ENCODE assay signal across 8 mouse cellular contexts in genomic region chr1:191527921-191528612, GRCm38 (mm10). TPM values are rescaled to one million over a fixed set of nuclear protein-coding genes. Genes with fewer than 3 reads are reported as not detected.
DNase-seq lines count a peak whose midpoint lies in the region; ATAC-seq and TF ChIP-seq lines count a peak whose summit lies in the region.

No protein-coding gene starts in this region.

- intact Hi-C loops in left cerebral cortex, postnatal 4 days (cut with DNase I) = no loop called here
- intact Hi-C loops in heart, adult 2 months (cut with DNase I) = no loop called here

- ATAC-seq in neural tube, embryonic 15.5 days (ENCODE audit: low FRiP score) = no peak

- H3K79me2 ChIP-seq in heart, adult 2 months (replicated peaks; ENCODE audit: control insufficient read depth, insufficient read depth, low read length) = no peaks in the 10 kb centered on the region
- no peaks in the 10 kb centered on the region for H3K79me2 ChIP-seq in myocyte (ENCODE audit: control insufficient read depth, insufficient read depth)

- DNase-seq in adrenal gland, postnatal 14 days = peak; percentile 50
- DNase-seq in adrenal gland, postnatal 25 days = no peak
- DNase-seq in left cerebral cortex, postnatal 4 days = peak; percentile 13
- no peak for DNase-seq in left cerebral cortex, adult 8-10 months (ENCODE audit: low spot score in 2 of 2)
- peak; percentile 51 to 53 for DNase-seq in heart, adult 2 months
- no peak for DNase-seq in T-cell, adult 2 months (ENCODE audit: low spot score)

- no peak for TF ChIP-seq POLR2A in heart, adult 2 months (IDR thresholded peaks at IDR 0.05; ENCODE audit: insufficient read depth, low read depth, low read length)
- TF ChIP-seq POLR2A in myocyte (IDR thresholded peaks at IDR 0.05; ENCODE audit: insufficient read length, low read depth) = no peak

- H3K4me2 ChIP-seq in myocyte (ENCODE audit: low read depth) = peak overlapping the region; percentile 16
- no peak overlapping the region for H3K4me2 ChIP-seq in neural tube, embryonic 15.5 days

- TF ChIP-seq CTCF in heart, adult 2 months (IDR thresholded peaks at IDR 0.05) = no peak

- WGBS in heart, adult 2 months = 49% methylated on average over 4 of the region's 4 CpGs
- 64% methylated on average over 4 of the region's 4 CpGs for WGBS in neural tube, embryonic 15.5 days

- H3K4me1 ChIP-seq in heart, adult 2 months (ENCODE audit: control insufficient read depth, insufficient read depth, low read length) = no peaks in the 10 kb centered on the region
- H3K4me1 ChIP-seq in neural tube, embryonic 15.5 days = no peaks in the 10 kb centered on the region

- H3K36me3 ChIP-seq in heart, adult 2 months (ENCODE audit: control insufficient read depth, insufficient read depth, low read length) = no peaks in the 10 kb centered on the region
- no peaks in the 10 kb centered on the region for H3K36me3 ChIP-seq in myocyte (ENCODE audit: control insufficient read depth, insufficient read depth)
- H3K36me3 ChIP-seq in neural tube, embryonic 15.5 days = no peaks in the 10 kb centered on the region

- no peak for TF ChIP-seq EP300 in heart, adult 2 months (IDR thresholded peaks at IDR 0.05; ENCODE audit: insufficient read depth, low read depth, low read length)

- no peaks in the 10 kb centered on the region for H3K27me3 ChIP-seq in heart, adult 2 months (ENCODE audit: control insufficient read depth, insufficient read depth, low read length)
- H3K27me3 ChIP-seq in myocyte (ENCODE audit: control insufficient read depth, insufficient read depth, insufficient read length) = no peaks in the 10 kb centered on the region
- H3K27me3 ChIP-seq in neural tube, embryonic 15.5 days (replicated peaks) = no peaks in the 10 kb centered on the region

- no peak overlapping the region for H3ac ChIP-seq in myocyte (ENCODE audit: control insufficient read depth, insufficient read length)

- no peaks in the 10 kb centered on the region for H3K9me3 ChIP-seq in neural tube, embryonic 15.5 days (replicated peaks)

- H3K27ac ChIP-seq in heart, adult 2 months = peak overlapping the region; percentile 40
- H3K27ac ChIP-seq in neural tube, embryonic 15.5 days (replicated peaks) = no peak overlapping the region

- no peak overlapping the region for H3K9ac ChIP-seq in heart, adult 2 months (ENCODE audit: low read depth, low read length)
- H3K9ac ChIP-seq in neural tube, embryonic 15.5 days (replicated peaks) = no peak overlapping the region

- no peak overlapping the region for H3K4me3 ChIP-seq in heart, adult 2 months
- H3K4me3 ChIP-seq in myocyte = no peak overlapping the region
- no peak overlapping the region for H3K4me3 ChIP-seq in neural tube, embryonic 15.5 days (replicated peaks)

TF ChIP-seq in myocyte, 11 proteins besides CTCF, POLR2A, EP300 and RAD21:
- TF ChIP-seq USF1 (IDR thresholded peaks at IDR 0.05; ENCODE audit: low read depth) (no peak), MAX (IDR thresholded peaks at IDR 0.05; ENCODE audit: low read depth) (no peak), TCF3 (IDR thresholded peaks at IDR 0.05; ENCODE audit: insufficient read length, low read depth) (no peak), MYOD1 (IDR thresholded peaks at IDR 0.05; ENCODE audit: control insufficient read depth in 1 of 3, insufficient read length in 2 of 3, low read depth in 2 of 3) (peak in 2 of 3 experiments; percentile 9 to 12)

RNA-seq across cellular contexts. Expression of gene Dtl, which starts 47.3 kb away (rescaled TPM):
- total RNA-seq in adrenal gland, postnatal 14 days (2021) = 6.7 and 7.6 TPM in 2 replicates
- 4.6 and 5.3 TPM in 2 replicates for total RNA-seq in adrenal gland, postnatal 25 days (2021)
- total RNA-seq in left cerebral cortex, postnatal 4 days (2021) = 1 to 10 TPM; 4.2 to 4.9 TPM
- total RNA-seq in left cerebral cortex, adult 8-10 months (2022) = 1 to 10 TPM; 3.9 to 5.9 (median 5.5) TPM
- under 1 TPM; 0.16 to 0.27 TPM for total RNA-seq in heart, adult 2 months (2021)
- polyA plus RNA-seq in heart, adult 2 months (2012; rRNA removed) = 0.06 and 0.29 TPM in 2 replicates
- 1.2 TPM for polyA plus RNA-seq in myocyte (2012; fragmentation: generic; extraction: Trizol)
- polyA plus RNA-seq in neural tube, embryonic 15.5 days (2015; fragmentation: Nextera tagmentation; extraction: Ambion mirVana) = 5.4 and 16.3 TPM in 2 replicates

RNA-seq across cellular contexts. Expression of gene Ints7, which starts 47.4 kb away (rescaled TPM):
- 28.0 and 30.1 TPM in 2 replicates for total RNA-seq in adrenal gland, postnatal 14 days (2021)
- total RNA-seq in adrenal gland, postnatal 25 days (2021) = 28.3 and 43.2 TPM in 2 replicates
- 10 to 100 TPM; 38.6 to 39.5 TPM for total RNA-seq in left cerebral cortex, postnatal 4 days (2021)
- total RNA-seq in left cerebral cortex, adult 8-10 months (2022) = 10 to 100 TPM; 29.0 to 36.4 (median 32.3) TPM
- total RNA-seq in heart, adult 2 months (2021) = 10 to 100 TPM in 1 of 2 experiments, 1 to 10 TPM in 1; 9.5 to 11.2 TPM
- 16.3 and 22.3 TPM in 2 replicates for polyA plus RNA-seq in heart, adult 2 months (2012; rRNA removed)
- polyA plus RNA-seq in myocyte (2012; fragmentation: generic; extraction: Trizol) = 17.5 TPM
- 32.2 and 35.8 TPM in 2 replicates for polyA plus RNA-seq in neural tube, embryonic 15.5 days (2015; fragmentation: Nextera tagmentation; extraction: Ambion mirVana)

Comparison
In these comparisons a context has a peak if more than half of its experiments do, and no peak if none do; other contexts are left out.
1. DNase-seq: peak in adrenal gland, postnatal 14 days (single experiment), left cerebral cortex, postnatal 4 days (single experiment) and heart, adult 2 months (2 of 2); none in adrenal gland, postnatal 25 days (single experiment), left cerebral cortex, adult 8-10 months (0 of 2) and T-cell, adult 2 months (single experiment).